Mouse (Mus musculus) liver, embryonic 14.5 days (tissue): Measurements from ENCODE around the gene Zyg11b. TPM values are rescaled to one million over a fixed set of nuclear protein-coding genes. Genes with fewer than 3 reads are reported as not detected.
A peak's percentile ranks its signal among the peaks of the same experiment; 100 is the strongest.

Experiments
- ATAC-seq: fragments of 200-750 bp; cut with Nextera tagmentation; 2 replicates; pipeline ENCODE4 v1.8.0; 2017; ENCODE audit warnings: moderate number of reproducible peaks, mild to moderate bottlenecking, moderate library complexity; ENCODE audit not compliant: insufficient read depth
- DNase-seq, 3 experiments: peaks; one replicate each; pipeline ENCODE4 v3.0.0-alpha.2; 2012 to 2013; ENCODE audit warnings: low read depth in 3 of 3, low spot score in 3 of 3
- H3K27ac ChIP-seq: fragments of 300-500 bp; sonication (generic); 2 replicates; pipeline ENCODE4 v1.5.1; 2014; ENCODE audit warnings: moderate library complexity, mild to moderate bottlenecking, control low read depth, inconsistent platforms
- H3K27me3 ChIP-seq: fragments of 300-500 bp; sonication (generic); 2 replicates; pipeline ENCODE4 v1.6.1; 2014; ENCODE audit warnings: mild to moderate bottlenecking, low read length, moderate library complexity; ENCODE audit not compliant: control insufficient read depth, insufficient read depth
- H3K36me3 ChIP-seq: fragments of 300-500 bp; sonication (generic); replicated peaks from 2 replicates; pipeline ENCODE4 v1.6.1; 2014; ENCODE audit warnings: low read depth; ENCODE audit not compliant: control insufficient read depth, insufficient read depth
- H3K4me1 ChIP-seq, 2 experiments: fragments of 200-500 bp in 1 of 2; fragments of 300-500 bp in 1 of 2; sonication (generic) in 1 of 2; replicated peaks; 2 replicates each; pipeline ENCODE4 v1.6.1; 2012 to 2014; ENCODE audit warnings: antibody characterized with exemption in 1 of 2, inconsistent platforms in 1 of 2, low read length in 1 of 2; ENCODE audit not compliant: control insufficient read depth in 2 of 2, insufficient read depth in 2 of 2
- H3K4me2 ChIP-seq: fragments of 300-500 bp; sonication (generic); 2 replicates; pipeline ENCODE4 v1.6.1; 2014; ENCODE audit warnings: low read depth, mild to moderate bottlenecking, control low read depth, moderate library complexity
- H3K4me3 ChIP-seq, 2 experiments: fragments of 200-500 bp in 1 of 2; fragments of 300-500 bp in 1 of 2; sonication (generic) in 1 of 2; 2 replicates each; pipeline ENCODE4 v1.5.1; 2012 to 2014; ENCODE audit warnings: low read depth in 2 of 2, low read length in 2 of 2, mild to moderate bottlenecking in 2 of 2, control low read depth in 1 of 2, inconsistent platforms in 1 of 2, moderate library complexity in 1 of 2; ENCODE audit not compliant: insufficient read depth in 1 of 2
- H3K9ac ChIP-seq: fragments of 300-500 bp; sonication (generic); replicated peaks from 2 replicates; pipeline ENCODE4 v1.6.1; 2014; ENCODE audit warnings: mild to moderate bottlenecking, control low read depth, moderate library complexity
- H3K9me3 ChIP-seq: fragments of 300-500 bp; sonication (generic); 2 replicates; pipeline ENCODE4 v1.6.1; 2016; ENCODE audit warnings: low read length, mixed read lengths; ENCODE audit not compliant: control insufficient read depth
- CTCF ChIP-seq: IDR thresholded peaks from 2 replicates; pipeline ENCODE4 v1.5.1; 2016; ENCODE audit warnings: antibody characterized with exemption, low read depth, control low read depth
- EP300 ChIP-seq: IDR thresholded peaks from 2 replicates; pipeline ENCODE4 v1.6.1; 2016; ENCODE audit warnings: antibody characterized with exemption, low read depth
- WGBS: fragments of 180-500 bp; shearing (Covaris S2); extraction: QIAGEN DNeasy Blood & Tissue Kit; methylation state at CpG from one replicate; pipeline ENCODE4 v1.1.7; 2014; ENCODE audit not compliant: insufficient replicate concordance; 5-methylcytosine and 5-hydroxymethylcytosine counted together
- polyA plus RNA-seq, 2 experiments: library from polyadenylated mRNA; depleted of rRNA in 1 of 2; stranded (reverse) in 1 of 2; unstranded in 1 of 2; fragments of >200 nt; fragmentation: Nextera tagmentation in 1 of 2; extraction: Ambion mirVana in 1 of 2; gene quantifications; 2 replicates each; pipeline versions ENCODE4 v1.2.1 to v1.2.3; 2012 to 2014

Gene Zyg11b
- polyA plus RNA-seq, 2 experiments = 2.2 to 2.3 TPM

DNA sequence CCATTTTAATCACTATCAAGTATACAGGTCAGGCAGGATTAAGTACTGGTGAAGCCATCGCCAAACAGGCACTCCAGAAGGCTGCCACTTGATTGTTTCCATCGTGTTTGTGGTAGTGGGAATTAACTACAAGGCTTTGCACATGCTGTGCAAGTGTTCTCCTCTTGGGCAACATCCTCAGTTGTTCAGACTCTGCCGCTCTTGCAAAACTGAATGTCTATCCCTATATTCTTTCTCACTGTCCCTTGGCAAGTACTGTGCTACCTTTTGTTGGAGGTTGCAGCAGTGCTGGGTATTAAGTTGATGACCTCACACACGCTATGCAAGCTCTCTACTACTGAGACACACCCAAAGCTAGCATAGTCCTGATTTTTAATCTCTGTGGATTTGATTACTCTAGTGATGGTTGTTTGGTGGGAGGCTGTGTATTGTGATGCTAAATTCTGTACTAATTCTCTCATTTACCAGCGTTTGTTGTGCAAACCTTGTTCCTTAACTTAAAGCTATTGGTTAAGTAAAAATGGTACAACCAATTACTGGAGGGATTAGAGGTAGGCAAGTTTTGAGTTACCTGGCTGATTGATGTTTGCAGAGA is 1.5 kb upstream of the Zyg11b start:
- 57% methylated on average over 5 of the region's 5 CpGs for WGBS
- Histone ChIP-seq H3K9me3 (no peaks in the 10 kb centered on the region), H3K27ac (no peak overlapping the region), H3K9ac (no peak overlapping the region), H3K4me3 (no peak overlapping the region), H3K27me3 (no peaks in the 10 kb centered on the region), H3K36me3 (no peaks in the 10 kb centered on the region), H3K4me2 (no peak overlapping the region), H3K4me1 (peaks cover 0 to 17% of the 10 kb centered on the region in 2 experiments)
- ATAC-seq = no peak
- TF ChIP-seq EP300 = no peak
- no peak for TF ChIP-seq CTCF
- no peak for DNase-seq

DNA sequence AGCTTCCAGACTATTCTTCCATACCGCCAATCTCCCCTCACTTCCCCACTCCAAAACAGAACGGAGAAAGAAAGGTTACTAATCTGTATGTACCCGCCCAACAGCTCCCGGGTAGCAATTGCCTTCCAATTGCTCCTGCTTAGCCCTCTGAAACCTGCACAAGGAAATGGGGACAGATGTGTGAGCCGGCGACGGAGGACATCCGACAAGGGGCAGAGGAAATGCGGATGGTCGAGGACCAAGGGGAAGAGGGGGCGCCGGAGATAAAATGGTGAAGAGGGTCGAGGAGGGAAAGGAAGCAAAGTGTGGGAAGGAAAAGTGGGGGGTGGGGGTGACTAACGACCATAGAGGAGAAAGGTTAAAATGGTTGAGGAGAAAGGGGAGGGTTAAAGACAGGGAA is 630 bp downstream of the Zyg11b start:
- peak overlapping the region; percentile 73 for H3K4me2 ChIP-seq
- no peak overlapping the region for H3K27ac ChIP-seq
- DNase-seq (no peak), ATAC-seq (no peak)
- H3K4me1 ChIP-seq = peaks cover 0 to 17% of the 10 kb centered on the region in 2 experiments
- peak overlapping the region; percentile 60 to 91 for H3K4me3 ChIP-seq
- WGBS = under 1% methylated on average over 14 of the region's 14 CpGs
- no peaks in the 10 kb centered on the region for H3K9me3 ChIP-seq
- peak overlapping the region; percentile 57 for H3K9ac ChIP-seq
- H3K36me3 ChIP-seq = no peaks in the 10 kb centered on the region
- H3K27me3 ChIP-seq = no peaks in the 10 kb centered on the region
- no peak for TF ChIP-seq EP300
- TF ChIP-seq CTCF = no peak

DNA sequence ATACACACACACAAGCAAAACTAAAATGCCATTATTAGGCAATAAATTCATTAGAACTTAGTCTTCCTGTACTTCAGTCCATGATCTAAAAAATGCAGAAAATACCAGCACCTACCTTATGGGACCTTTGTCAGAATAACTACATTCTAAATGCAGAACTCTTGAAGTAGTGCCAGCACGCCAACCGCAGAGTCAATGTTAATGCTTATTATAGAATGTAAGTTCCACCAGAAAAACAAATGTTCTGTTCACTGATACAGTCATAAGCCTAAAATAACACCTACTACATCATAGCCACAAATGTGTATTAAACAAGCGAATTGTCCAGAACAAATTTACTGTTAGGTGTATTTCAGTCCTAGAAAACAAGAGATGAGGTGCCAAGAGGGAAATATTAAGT is 23.9 kb downstream of the Zyg11b start:
- 76% methylated on average over 3 of the region's 3 CpGs for WGBS
- Histone ChIP-seq H3K27ac (no peak overlapping the region), H3K9ac (no peak overlapping the region), H3K4me1 (no peaks in the 10 kb centered on the region), H3K36me3 (no peaks in the 10 kb centered on the region), H3K27me3 (no peaks in the 10 kb centered on the region), H3K4me3 (no peak overlapping the region), H3K9me3 (no peaks in the 10 kb centered on the region), H3K4me2 (no peak overlapping the region)
- TF ChIP-seq EP300 = no peak
- no peak for TF ChIP-seq CTCF
- ATAC-seq (no peak), DNase-seq (no peak)

DNA sequence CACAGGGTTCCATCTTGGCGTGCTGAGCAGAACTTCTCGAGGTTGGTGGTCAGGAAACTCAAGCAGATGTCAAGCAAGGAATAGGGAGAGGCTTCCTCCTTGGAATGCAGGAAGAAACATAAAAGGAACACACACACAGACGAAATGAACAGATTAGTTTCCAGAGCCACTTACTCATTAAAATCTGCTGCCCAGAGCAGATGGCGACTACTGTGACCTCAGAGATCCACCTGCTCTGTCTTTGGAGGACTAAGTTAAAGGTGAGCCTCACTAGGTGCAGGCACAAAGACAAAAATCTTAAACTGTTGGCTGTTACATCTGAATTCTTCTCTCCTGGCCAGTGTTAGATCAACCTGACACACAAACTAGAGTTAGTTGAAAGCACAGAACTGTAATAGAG is 28.6 kb downstream of the Zyg11b start:
- Histone ChIP-seq H3K36me3 (no peaks in the 10 kb centered on the region), H3K9me3 (no peaks in the 10 kb centered on the region), H3K4me2 (no peak overlapping the region), H3K4me1 (no peaks in the 10 kb centered on the region), H3K27me3 (no peaks in the 10 kb centered on the region), H3K4me3 (no peak overlapping the region), H3K27ac (no peak overlapping the region), H3K9ac (no peak overlapping the region)
- no peak for DNase-seq
- TF ChIP-seq EP300 = no peak
- TF ChIP-seq CTCF = no peak
- no peak for ATAC-seq
- WGBS = 61% methylated on average over 4 of the region's 4 CpGs

DNA sequence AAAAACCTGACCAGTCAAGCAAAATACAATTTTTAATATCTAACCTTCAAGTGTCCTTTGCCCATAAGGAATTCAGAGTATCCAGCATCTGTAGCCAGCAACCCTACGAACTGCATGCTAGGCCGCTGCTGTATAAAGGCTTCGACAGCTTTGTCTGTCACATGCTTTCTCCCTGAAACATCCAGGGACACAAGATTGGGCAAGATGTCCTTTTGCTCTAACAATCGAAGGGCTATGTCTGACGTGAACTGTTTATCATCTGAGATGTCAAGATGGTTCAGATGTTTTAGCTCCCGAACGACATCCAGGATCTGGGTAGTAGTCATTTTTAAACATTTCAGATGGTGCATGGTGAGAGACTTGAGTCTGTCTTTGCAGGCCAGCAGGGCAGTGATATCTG is 35.1 kb downstream of the Zyg11b start:
- WGBS = 79% methylated on average over 7 of the region's 7 CpGs
- Histone ChIP-seq H3K4me2 (no peak overlapping the region), H3K4me3 (no peak overlapping the region), H3K9me3 (no peaks in the 10 kb centered on the region), H3K4me1 (no peaks in the 10 kb centered on the region), H3K36me3 (no peaks in the 10 kb centered on the region), H3K27me3 (no peaks in the 10 kb centered on the region), H3K27ac (no peak overlapping the region), H3K9ac (no peak overlapping the region)
- TF ChIP-seq CTCF (no peak), EP300 (no peak)
- no peak for DNase-seq
- ATAC-seq = no peak
